Mouse (Mus musculus): ENCODE results near the gene Sf3b4. TPM values are rescaled to one million over a fixed set of nuclear protein-coding genes. Genes with fewer than 3 reads are reported as not detected.

Sf3b4 gene
- polyA plus RNA-seq (2015; fragmentation: Nextera tagmentation; extraction: Ambion mirVana) = 70.1 and 72.8 TPM in 2 replicates

DNA sequence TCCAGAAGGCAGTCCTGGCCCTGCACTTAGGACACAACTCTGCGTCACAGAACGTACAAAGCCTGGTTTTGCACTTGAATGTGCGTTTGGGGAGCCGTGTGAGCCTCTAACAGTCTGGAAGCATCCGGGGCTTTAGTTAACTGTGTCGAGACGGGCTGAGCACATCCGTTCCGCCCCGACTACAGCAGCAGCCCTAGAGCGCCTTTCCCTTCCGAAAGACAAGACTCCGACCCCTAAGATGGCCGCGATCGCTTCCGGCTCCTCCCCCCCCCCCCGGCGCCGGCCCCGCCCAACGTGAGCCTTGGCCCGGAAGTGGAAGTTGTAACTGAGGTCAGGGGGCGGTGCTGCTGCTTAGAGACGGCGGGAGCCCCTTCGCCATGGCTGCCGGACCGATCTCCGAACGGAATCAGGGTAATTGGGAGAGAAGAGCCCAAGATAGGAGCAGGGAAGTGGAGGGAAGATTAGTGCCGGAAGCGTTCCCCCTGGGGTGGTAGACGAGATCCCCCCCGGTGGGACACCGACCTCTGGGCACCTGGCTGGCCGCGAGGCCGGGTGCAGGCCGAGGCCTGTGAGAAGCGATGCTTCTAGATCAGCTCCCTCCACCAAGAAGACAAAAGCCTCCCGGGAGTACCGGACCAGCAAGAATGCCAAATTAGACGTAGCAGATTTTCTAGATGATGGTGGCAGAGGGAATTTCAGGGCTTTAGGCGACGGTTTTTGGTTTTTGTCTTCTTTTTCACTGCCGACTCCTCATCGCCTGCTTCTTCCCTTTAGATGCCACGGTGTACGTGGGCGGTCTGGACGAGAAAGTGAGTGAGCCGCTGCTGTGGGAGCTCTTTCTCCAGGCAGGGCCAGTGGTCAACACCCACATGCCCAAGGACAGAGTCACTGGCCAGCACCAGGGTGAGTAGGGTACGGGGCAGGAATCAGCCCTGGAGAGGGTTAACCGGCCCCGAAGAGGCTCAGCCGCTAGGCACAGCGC is at the start of gene Sf3b4:
TSS of gene Sf3b4 (plus strand) at position 136 of the 982 bp plus-strand sequence.
- 0 out of 2 replicates have a peak, but pooled peaks cover 3% of the 10 kb centered on the region for H3K4me1 ChIP-seq (replicated peaks; ENCODE audit: control insufficient read depth, insufficient read depth)
- H3K9me3 ChIP-seq (ENCODE audit: control insufficient read depth, low read length) = no peaks in the 10 kb centered on the region
- H3K27me3 ChIP-seq (ENCODE audit: control insufficient read depth, insufficient read depth, low read length) = no peaks in the 10 kb centered on the region
- peak within 1 kb of the TSS; percentile 99 for H3K27ac ChIP-seq (replicated peaks)
- H3K4me3 ChIP-seq (ENCODE audit: low read depth, low read length) = peak within 1 kb of the TSS; percentile 88
- peak; percentile 94 for ATAC-seq (ENCODE audit: low FRiP score, low TSS enrichment)
- H3K36me3 ChIP-seq (ENCODE audit: control insufficient read depth, insufficient read depth, low read length) = 0 out of 2 replicates have a peak, but pooled peaks cover 4% of the 10 kb centered on the region
- WGBS = 1% methylated on average over 53 of the region's 58 CpGs
- H3K4me2 ChIP-seq (replicated peaks; ENCODE audit: low read depth) = peak within 1 kb of the TSS; percentile 84
- peak; percentile 97 for DNase-seq (ENCODE audit: low spot score)
- peak within 1 kb of the TSS; percentile 89 for H3K9ac ChIP-seq (ENCODE audit: low read length)
- TF ChIP-seq EP300 (optimal IDR thresholded peaks at IDR 0.05) (no peak), CTCF (IDR thresholded peaks at IDR 0.05; ENCODE audit: low read depth) (no peak)

DNA sequence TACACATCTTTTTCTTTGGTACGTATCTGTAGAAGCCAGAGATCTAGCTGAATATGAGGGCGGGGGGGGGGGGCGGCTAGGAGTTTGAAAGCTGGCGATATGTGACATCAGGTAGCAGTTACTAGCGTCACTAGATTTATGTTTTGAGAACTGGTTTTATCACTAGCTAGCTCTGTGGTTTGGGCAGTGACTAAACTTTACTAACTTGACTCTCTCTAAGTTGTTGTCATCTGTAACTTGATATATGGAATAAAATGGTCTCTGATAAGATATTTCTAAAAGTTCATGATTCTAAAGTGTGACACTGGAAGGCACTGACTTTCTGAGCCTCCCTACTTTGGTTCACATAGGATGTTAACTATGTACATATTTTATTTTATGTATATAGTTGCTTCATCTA is 47.9 kb upstream of the Sf3b4 start:
- 82% methylated on average over 5 of the region's 5 CpGs for WGBS
- Histone ChIP-seq H3K9me3 (ENCODE audit: control insufficient read depth, low read length) (no peaks in the 10 kb centered on the region), H3K9ac (ENCODE audit: low read length) (no peak overlapping the region), H3K36me3 (ENCODE audit: control insufficient read depth, insufficient read depth, low read length) (no peaks in the 10 kb centered on the region), H3K27me3 (ENCODE audit: control insufficient read depth, insufficient read depth, low read length) (no peaks in the 10 kb centered on the region), H3K4me2 (replicated peaks; ENCODE audit: low read depth) (no peak overlapping the region), H3K27ac (replicated peaks) (no peak overlapping the region), H3K4me1 (replicated peaks; ENCODE audit: control insufficient read depth, insufficient read depth) (no peaks in the 10 kb centered on the region), H3K4me3 (ENCODE audit: low read depth, low read length) (no peak overlapping the region)
- DNase-seq (ENCODE audit: low spot score) (no peak), ATAC-seq (ENCODE audit: low FRiP score, low TSS enrichment) (no peak)
- TF ChIP-seq CTCF (IDR thresholded peaks at IDR 0.05; ENCODE audit: low read depth) = no peak
- TF ChIP-seq EP300 (optimal IDR thresholded peaks at IDR 0.05) = no peak

DNA sequence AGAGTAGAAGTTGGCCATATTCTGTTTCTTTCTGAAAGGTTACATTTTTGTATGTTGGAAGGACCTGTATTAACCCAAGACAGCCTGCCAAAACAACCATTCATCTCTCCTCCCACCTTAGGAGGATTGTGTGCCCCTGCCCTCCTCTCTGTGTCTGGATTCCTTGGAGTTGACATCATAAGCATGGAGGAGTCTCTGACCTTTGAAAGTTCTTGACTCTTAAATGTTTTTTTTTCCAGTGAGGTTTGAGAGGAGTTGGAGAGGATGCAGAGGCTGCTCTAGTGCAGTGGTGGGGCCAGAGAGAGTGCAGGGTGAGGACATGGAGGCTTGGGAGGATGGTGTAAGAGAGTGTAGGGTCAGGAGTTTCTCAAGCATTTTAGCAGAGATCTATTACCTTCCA is 44.0 kb upstream of the Sf3b4 start:
- H3K27me3 ChIP-seq (ENCODE audit: control insufficient read depth, insufficient read depth, low read length) = no peaks in the 10 kb centered on the region
- H3K4me3 ChIP-seq (ENCODE audit: low read depth, low read length) = no peak overlapping the region
- H3K4me1 ChIP-seq (replicated peaks; ENCODE audit: control insufficient read depth, insufficient read depth) = no peaks in the 10 kb centered on the region
- no peak overlapping the region for H3K27ac ChIP-seq (replicated peaks)
- no peak overlapping the region for H3K4me2 ChIP-seq (replicated peaks; ENCODE audit: low read depth)
- ATAC-seq (ENCODE audit: low FRiP score, low TSS enrichment) = peak; percentile 12; the same call in 1 of the 2 replicates
- TF ChIP-seq CTCF (IDR thresholded peaks at IDR 0.05; ENCODE audit: low read depth) (no peak), EP300 (optimal IDR thresholded peaks at IDR 0.05) (no peak)
- H3K9ac ChIP-seq (ENCODE audit: low read length) = no peak overlapping the region
- DNase-seq (ENCODE audit: low spot score) = peak; percentile 13
- no peaks in the 10 kb centered on the region for H3K9me3 ChIP-seq (ENCODE audit: control insufficient read depth, low read length)
- H3K36me3 ChIP-seq (ENCODE audit: control insufficient read depth, insufficient read depth, low read length) = no peaks in the 10 kb centered on the region

DNA sequence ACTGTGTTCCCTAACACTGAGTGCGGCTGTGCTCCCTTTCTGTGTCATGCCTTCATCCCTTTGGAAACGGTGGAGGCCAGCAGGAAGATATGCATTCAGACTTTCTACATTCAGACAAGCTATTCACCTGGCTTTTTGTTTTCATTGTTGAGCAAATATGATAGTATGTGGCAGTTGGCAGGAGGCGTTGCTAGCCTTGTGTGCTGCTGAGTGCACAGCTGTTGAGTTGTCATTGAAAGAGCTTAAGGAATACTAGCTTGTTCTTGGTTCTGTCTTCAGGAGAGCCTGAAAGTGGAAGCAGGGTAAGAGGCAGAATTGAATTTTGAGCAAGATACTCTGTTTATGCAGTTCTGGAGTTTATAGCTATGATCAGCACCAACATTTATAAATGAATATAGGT is 39.7 kb upstream of the Sf3b4 start:
- Histone ChIP-seq H3K4me2 (replicated peaks; ENCODE audit: low read depth) (no peak overlapping the region), H3K4me3 (ENCODE audit: low read depth, low read length) (no peak overlapping the region), H3K27ac (replicated peaks) (no peak overlapping the region), H3K4me1 (replicated peaks; ENCODE audit: control insufficient read depth, insufficient read depth) (no peaks in the 10 kb centered on the region), H3K9me3 (ENCODE audit: control insufficient read depth, low read length) (no peaks in the 10 kb centered on the region), H3K27me3 (ENCODE audit: control insufficient read depth, insufficient read depth, low read length) (no peaks in the 10 kb centered on the region), H3K36me3 (ENCODE audit: control insufficient read depth, insufficient read depth, low read length) (no peaks in the 10 kb centered on the region; the same call in 1 of the 2 replicates), H3K9ac (ENCODE audit: low read length) (no peak overlapping the region)
- 45% methylated on average over 3 of the region's 3 CpGs for WGBS
- peak; percentile 41 for DNase-seq (ENCODE audit: low spot score)
- no peak for TF ChIP-seq CTCF (IDR thresholded peaks at IDR 0.05; ENCODE audit: low read depth)
- ATAC-seq (ENCODE audit: low FRiP score, low TSS enrichment) = no peak; the same call in 1 of the 2 replicates

DNA sequence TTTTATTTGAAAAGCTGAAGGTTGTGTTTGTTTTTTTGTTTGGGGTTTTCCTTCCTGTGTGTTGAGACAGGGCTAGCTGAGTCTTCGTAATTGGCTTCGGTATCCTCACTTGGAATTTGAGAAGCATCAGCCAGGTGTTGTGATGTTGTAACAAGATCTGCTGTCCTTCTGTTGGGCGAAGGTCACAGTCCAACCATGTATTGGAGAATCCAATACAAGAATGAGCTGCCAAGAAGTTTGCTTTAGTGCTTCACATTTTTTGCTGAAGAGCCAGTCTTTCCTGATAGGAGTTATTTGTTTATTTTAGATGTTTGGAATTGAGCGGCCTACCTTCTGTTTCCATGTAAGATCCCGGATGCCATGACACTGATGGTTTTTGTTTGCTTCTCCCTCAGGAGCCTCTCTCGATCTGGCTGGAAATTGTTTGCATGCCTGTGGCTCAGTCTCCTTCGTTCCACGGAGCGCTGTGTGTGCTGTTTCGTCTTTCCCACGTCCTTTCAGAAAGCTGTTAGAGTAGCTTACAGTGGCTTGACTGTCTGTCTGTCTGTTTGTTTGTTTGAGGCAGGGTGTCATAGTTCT is 38.7 kb upstream of the Sf3b4 start:
- H3K4me2 ChIP-seq (replicated peaks; ENCODE audit: low read depth) = no peak overlapping the region
- DNase-seq (ENCODE audit: low spot score) (no peak), ATAC-seq (ENCODE audit: low FRiP score, low TSS enrichment) (no peak)
- H3K9me3 ChIP-seq (ENCODE audit: control insufficient read depth, low read length) = no peaks in the 10 kb centered on the region
- H3K36me3 ChIP-seq (ENCODE audit: control insufficient read depth, insufficient read depth, low read length) = no peaks in the 10 kb centered on the region; the same call in 1 of the 2 replicates
- H3K9ac ChIP-seq (ENCODE audit: low read length) = no peak overlapping the region
- TF ChIP-seq EP300 (optimal IDR thresholded peaks at IDR 0.05) (no peak), CTCF (IDR thresholded peaks at IDR 0.05; ENCODE audit: low read depth) (no peak)
- H3K4me3 ChIP-seq (ENCODE audit: low read depth, low read length) = no peak overlapping the region
- H3K27me3 ChIP-seq (ENCODE audit: control insufficient read depth, insufficient read depth, low read length) = no peaks in the 10 kb centered on the region
- no peak overlapping the region for H3K27ac ChIP-seq (replicated peaks)
- no peaks in the 10 kb centered on the region for H3K4me1 ChIP-seq (replicated peaks; ENCODE audit: control insufficient read depth, insufficient read depth)
- WGBS = 40% methylated on average over 11 of the region's 11 CpGs

Data from stomach, postnatal 0 days (tissue).